9 mouse cellular contexts compared by ENCODE assay signal in the genomic region with DNA sequence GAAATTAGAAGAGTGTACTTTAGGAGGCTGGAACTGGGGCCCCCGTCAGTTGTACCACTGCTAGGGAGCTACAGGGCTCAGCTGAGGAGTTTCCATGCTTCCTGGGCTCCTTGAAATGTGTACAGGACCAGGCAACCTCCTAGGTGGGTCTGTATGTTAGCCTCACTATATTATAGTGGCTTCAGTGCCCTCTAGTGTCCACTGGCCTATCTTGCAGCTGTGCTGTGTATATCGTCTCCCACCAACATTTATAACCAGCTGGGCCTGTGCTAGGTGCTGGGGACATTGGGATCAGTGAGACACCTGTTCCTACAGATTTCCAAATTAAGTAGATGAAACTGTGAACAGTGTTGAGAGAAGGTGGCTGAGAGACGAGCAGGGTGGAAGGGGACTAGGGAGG. TPM values are rescaled to one million over a fixed set of nuclear protein-coding genes. Genes with fewer than 3 reads are reported as not detected.
DNase-seq lines count a peak whose midpoint lies in the region; ATAC-seq and TF ChIP-seq lines count a peak whose summit lies in the region.
"Had no signal": no experiment of that assay in that cellular context is flagged by ENCODE, and none has a peak within 500 bp of the region (broad histone marks: within the 10 kb centered on the region; RNA-seq: fewer than 3 reads in every experiment).

No protein-coding gene starts in this region.

- TF ChIP-seq EP300 in liver, embryonic 14.5 days (IDR thresholded peaks at IDR 0.05; ENCODE audit: low read depth): no peak

- WGBS in forebrain, embryonic 10.5 days: 30% methylated on average over 3 of the region's 3 CpGs
- 24% methylated on average over 3 of the region's 3 CpGs for WGBS in liver, embryonic 14.5 days (ENCODE audit: insufficient replicate concordance)
- WGBS in neural tube, embryonic 15.5 days: 27% methylated on average over 3 of the region's 3 CpGs

- no peak overlapping the region for H3K4me3 ChIP-seq in forebrain, embryonic 10.5 days
- no peak overlapping the region for H3K4me3 ChIP-seq in liver, embryonic 14.5 days (ENCODE audit: insufficient read depth in 1 of 2, low read depth in 2 of 2, low read length in 2 of 2)
- no peak overlapping the region for H3K4me3 ChIP-seq in neural tube, embryonic 15.5 days (replicated peaks)
- H3K4me3 ChIP-seq: myocyte had no signal

- peak; percentile 25 to 73 for DNase-seq in adrenal gland, adult (ENCODE audit: inconsistent age in 2 of 2, low spot score in 1 of 2)
- no peak for DNase-seq in adrenal gland, adult 8-10 months
- peak; percentile 35 for DNase-seq in urinary bladder, postnatal 14 days (ENCODE audit: low spot score)
- DNase-seq in urinary bladder, postnatal 10 days (ENCODE audit: low spot score): no peak
- peak; percentile 21 for DNase-seq in forebrain, embryonic 10.5 days (ENCODE audit: extremely low spot score, low spot score)
- DNase-seq in induced T-regulatory cell, adult 2 months (ENCODE audit: low read depth): peak; percentile 12
- no peak for DNase-seq in liver, embryonic 14.5 days (ENCODE audit: low read depth in 3 of 3, low spot score in 3 of 3)

- H3K36me3 ChIP-seq in forebrain, embryonic 10.5 days (replicated peaks): no peaks in the 10 kb centered on the region
- no peaks in the 10 kb centered on the region for H3K36me3 ChIP-seq in liver, embryonic 14.5 days (replicated peaks; ENCODE audit: control insufficient read depth, insufficient read depth, low read depth)
- no peaks in the 10 kb centered on the region for H3K36me3 ChIP-seq in neural tube, embryonic 15.5 days

- H3K27me3 ChIP-seq in forebrain, embryonic 10.5 days (ENCODE audit: poor library complexity, severe bottlenecking): peaks cover 98% of the 10 kb centered on the region
- no peaks in the 10 kb centered on the region for H3K27me3 ChIP-seq in liver, embryonic 14.5 days (ENCODE audit: control insufficient read depth, insufficient read depth, low read length)
- peaks cover 74% of the 10 kb centered on the region for H3K27me3 ChIP-seq in neural tube, embryonic 15.5 days (replicated peaks)

- TF ChIP-seq CTCF in liver, embryonic 14.5 days (IDR thresholded peaks at IDR 0.05; ENCODE audit: low read depth): peak; percentile 61

- H3K9ac ChIP-seq in liver, embryonic 14.5 days (replicated peaks): no peak overlapping the region
- no peak overlapping the region for H3K9ac ChIP-seq in neural tube, embryonic 15.5 days (replicated peaks)

- peaks cover 34% of the 10 kb centered on the region for H3K4me1 ChIP-seq in forebrain, embryonic 10.5 days
- peaks cover 0 to 3% of the 10 kb centered on the region in 2 experiments; a peak in 1 of 4 replicates for H3K4me1 ChIP-seq in liver, embryonic 14.5 days (replicated peaks; ENCODE audit: control insufficient read depth in 2 of 2, insufficient read depth in 2 of 2, low read length in 1 of 2)
- H3K4me1 ChIP-seq in neural tube, embryonic 15.5 days: 0 out of 2 replicates have a peak, but pooled peaks cover 4% of the 10 kb centered on the region

- H3K9me3 ChIP-seq in forebrain, embryonic 10.5 days: no peaks in the 10 kb centered on the region
- no peaks in the 10 kb centered on the region for H3K9me3 ChIP-seq in liver, embryonic 14.5 days (ENCODE audit: control insufficient read depth, low read length)
- no peaks in the 10 kb centered on the region for H3K9me3 ChIP-seq in neural tube, embryonic 15.5 days (replicated peaks)

- no peak overlapping the region for H3K4me2 ChIP-seq in liver, embryonic 14.5 days (ENCODE audit: low read depth)
- no peak overlapping the region for H3K4me2 ChIP-seq in neural tube, embryonic 15.5 days

- no peak overlapping the region for H3K27ac ChIP-seq in forebrain, embryonic 10.5 days
- H3K27ac ChIP-seq in liver, embryonic 14.5 days: no peak overlapping the region
- no peak overlapping the region for H3K27ac ChIP-seq in neural tube, embryonic 15.5 days (replicated peaks)

- peak; percentile 32; the same call in 1 of the 2 replicates for ATAC-seq in liver, embryonic 14.5 days (ENCODE audit: insufficient read depth)
- ATAC-seq in neural tube, embryonic 15.5 days (ENCODE audit: low FRiP score): peak; percentile 80

RNA-seq across cellular contexts. Expression of gene Iqsec2, which starts 31.2 kb away (rescaled TPM):
- 10 to 100 TPM; 31.6 to 64.3 (median 46.3) TPM for total RNA-seq in adrenal gland, adult 8-10 months (2022)
- polyA plus RNA-seq in forebrain, embryonic 10.5 days (2016; fragmentation: Nextera tagmentation; extraction: Ambion mirVana): 1.3 and 1.4 TPM in 2 replicates
- 1.1 TPM in 2 replicates for polyA plus RNA-seq in liver, embryonic 14.5 days (2012; rRNA removed)
- 1.0 and 1.3 TPM in 2 replicates for polyA plus RNA-seq in liver, embryonic 14.5 days (2014; fragmentation: Nextera tagmentation; extraction: Ambion mirVana)
- 7.0 and 9.2 TPM in 2 replicates for polyA plus RNA-seq in neural tube, embryonic 15.5 days (2015; fragmentation: Nextera tagmentation; extraction: Ambion mirVana)

RNA-seq across cellular contexts. Expression of gene Kdm5c, which starts 57.5 kb away (rescaled TPM):
- 10 to 100 TPM; 57.9 to 98.4 (median 77.3) TPM for total RNA-seq in adrenal gland, adult 8-10 months (2022)
- polyA plus RNA-seq in forebrain, embryonic 10.5 days (2016; fragmentation: Nextera tagmentation; extraction: Ambion mirVana): 66.7 and 69.3 TPM in 2 replicates
- polyA plus RNA-seq in liver, embryonic 14.5 days (2012; rRNA removed): 13.9 and 18.2 TPM in 2 replicates
- polyA plus RNA-seq in liver, embryonic 14.5 days (2014; fragmentation: Nextera tagmentation; extraction: Ambion mirVana): 10.0 and 16.5 TPM in 2 replicates
- 27.3 and 29.4 TPM in 2 replicates for polyA plus RNA-seq in neural tube, embryonic 15.5 days (2015; fragmentation: Nextera tagmentation; extraction: Ambion mirVana)

Comparison
In these comparisons a context has a peak if more than half of its experiments do, and no peak if none do; other contexts are left out.
1. DNase-seq: peak in adrenal gland, adult (2 of 2), urinary bladder, postnatal 14 days (single experiment), forebrain, embryonic 10.5 days (single experiment) and induced T-regulatory cell, adult 2 months (single experiment); none in adrenal gland, adult 8-10 months (single experiment), urinary bladder, postnatal 10 days (single experiment) and liver, embryonic 14.5 days (0 of 3).